In the genomic region with DNA sequence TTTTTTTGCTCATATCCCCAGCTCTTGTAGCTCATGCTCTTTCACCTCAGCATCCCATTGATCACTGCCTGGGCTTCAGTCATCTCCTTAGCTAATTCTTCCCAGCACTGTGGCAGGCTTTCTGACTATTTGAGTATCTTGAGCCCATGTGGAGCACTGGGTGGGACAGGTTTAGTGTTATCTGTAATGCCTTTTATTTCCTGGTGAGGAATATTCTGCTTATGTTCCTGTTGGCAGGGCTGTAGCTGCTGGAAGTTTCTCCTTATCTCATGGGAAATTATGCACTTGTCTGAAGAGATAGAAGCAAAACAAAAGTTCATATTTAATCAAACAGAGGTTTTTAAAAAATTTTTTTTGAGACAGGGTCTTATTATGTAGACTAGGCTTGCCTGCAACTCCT, we compare ENCODE assay signal across 25 mouse cellular contexts. TPM values are rescaled to one million over a fixed set of nuclear protein-coding genes. Genes with fewer than 3 reads are reported as not detected.
DNase-seq lines count a peak whose midpoint lies in the region; ATAC-seq lines count a peak whose summit lies in the region.
"Had no signal": no experiment of that assay in that cellular context is flagged by ENCODE, and none has a peak within 500 bp of the region (broad histone marks: within the 10 kb centered on the region; RNA-seq: fewer than 3 reads in every experiment).

No protein-coding gene starts in this region.

- no peaks in the 10 kb centered on the region for H3K27me3 ChIP-seq in liver, embryonic 13.5 days
- H3K27me3 ChIP-seq: forebrain, embryonic 13.5 days; hindbrain, embryonic 12.5 days; lung, embryonic 15.5 days; midbrain, embryonic 12.5 days; neural tube, embryonic 13.5 days; Patski; stomach, embryonic 15.5 days had no signal

- H3K9me3 ChIP-seq in liver, embryonic 13.5 days (replicated peaks) = no peaks in the 10 kb centered on the region
- H3K9me3 ChIP-seq: forebrain, embryonic 13.5 days; hindbrain, embryonic 12.5 days; lung, embryonic 15.5 days; midbrain, embryonic 12.5 days; neural tube, embryonic 13.5 days; stomach, embryonic 15.5 days had no signal

- H3K36me3 ChIP-seq in liver, embryonic 13.5 days = no peaks in the 10 kb centered on the region
- H3K36me3 ChIP-seq: lung, embryonic 15.5 days; stomach, embryonic 15.5 days had no signal

- no peak overlapping the region for H3K4me3 ChIP-seq in liver, embryonic 13.5 days (replicated peaks)
- H3K4me3 ChIP-seq: forebrain, embryonic 13.5 days; hindbrain, embryonic 12.5 days; lung, embryonic 15.5 days; midbrain, embryonic 12.5 days; neural tube, embryonic 13.5 days; stomach, embryonic 15.5 days had no signal

- no peak overlapping the region for H3K4me2 ChIP-seq in liver, embryonic 13.5 days
- H3K4me2 ChIP-seq: forebrain, embryonic 13.5 days; heart, embryonic 11.5 days; hindbrain, embryonic 12.5 days; lung, embryonic 15.5 days; midbrain, embryonic 12.5 days; neural tube, embryonic 13.5 days; stomach, embryonic 15.5 days had no signal

- H3K27ac ChIP-seq in liver, embryonic 13.5 days = 0 out of 2 replicates have a peak overlapping the region, but pooled peaks have one; percentile 47
- H3K27ac ChIP-seq: forebrain, embryonic 13.5 days; hindbrain, embryonic 12.5 days; hindbrain, postnatal 0 days; lung, embryonic 15.5 days; midbrain, embryonic 12.5 days; neural tube, embryonic 13.5 days; stomach, embryonic 15.5 days had no signal

- DNase-seq in liver, embryonic 13.5 days = no peak
- no peak for DNase-seq in liver
- DNase-seq in c-Kit-positive CD71-positive TER-119-positive erythroid progenitor cells, embryonic 14.5 days (ENCODE audit: low spot score) = peak; percentile 15
- no peak for DNase-seq in adrenal gland, adult 8-10 months
- no peak for DNase-seq in B cell, adult 2 months
- DNase-seq: cerebellum, adult 11 months; cerebellum, adult 9-10 months; cerebellum, postnatal 36 days; gastrocnemius, postnatal 14 days; heart, postnatal 36 days; kidney, adult 11 months; layer of hippocampus, adult 9-11 months; thymus, adult 18-20 months; thymus, postnatal 25 days had no signal

- peaks cover 40% of the 10 kb centered on the region for H3K4me1 ChIP-seq in liver, embryonic 13.5 days (replicated peaks)
- H3K4me1 ChIP-seq: forebrain, embryonic 13.5 days; hindbrain, embryonic 12.5 days; midbrain, embryonic 12.5 days; neural tube, embryonic 13.5 days had no signal

- peak; percentile 52; the same call in 1 of the 2 replicates for ATAC-seq in liver, embryonic 13.5 days (ENCODE audit: low read depth)
- ATAC-seq in megakaryocyte progenitor cell, adult 5-6 weeks (replicated peaks; ENCODE audit: poor library complexity) = peak; percentile 34; the same call in 1 of the 2 replicates
- no peak for ATAC-seq in CD4-positive, CD25-positive, alpha-beta regulatory T cell, adult 4 months
- ATAC-seq: forebrain, embryonic 13.5 days; hindbrain, postnatal 0 days; Patski had no signal

- H3K9ac ChIP-seq in liver, embryonic 13.5 days = no peak overlapping the region
- H3K9ac ChIP-seq: forebrain, embryonic 13.5 days; hindbrain, embryonic 12.5 days; lung, embryonic 15.5 days; midbrain, embryonic 12.5 days; neural tube, embryonic 13.5 days; stomach, embryonic 15.5 days had no signal

RNA-seq across cellular contexts. Expression of gene Dgkd, which starts 56.5 kb away (rescaled TPM):
- polyA plus RNA-seq in liver, embryonic 13.5 days (2015; fragmentation: Nextera tagmentation; extraction: Ambion mirVana) = 10.9 and 15.1 TPM in 2 replicates
- total RNA-seq in megakaryocyte progenitor cell, adult 5-6 weeks (2015) = 43.0 and 45.0 TPM in 2 replicates
- 44.3 and 46.7 TPM in 2 replicates for total RNA-seq in megakaryocyte progenitor cell, adult 5-6 weeks (2017)
- total RNA-seq in adrenal gland, adult 8-10 months (2022) = 10 to 100 TPM; 38.9 to 56.4 (median 54.5) TPM
- 10 to 100 TPM; 38.7 to 57.0 TPM for polyA plus RNA-seq in CD4-positive, CD25-positive, alpha-beta regulatory T cell, adult 4 months (2017; shearing (Covaris generic))
